Mouse (Mus musculus) lung, postnatal 0 days (tissue): ENCODE measurements around the gene Srf. TPM values are rescaled to one million over a fixed set of nuclear protein-coding genes. Genes with fewer than 3 reads are reported as not detected.

Source experiments
- ATAC-seq: fragments of 200-750 bp; cut with Nextera tagmentation; 2 replicates; pipeline ENCODE4 v1.8.0; 2017; ENCODE audit warnings: moderate library complexity
- DNase-seq: peaks from one replicate; pipeline ENCODE4 v3.0.0-alpha.2; 2016; ENCODE audit warnings: low spot score
- H3K27ac ChIP-seq: fragments of 300-500 bp; sonication (generic); 2 replicates; pipeline ENCODE4 v1.5.1; 2014; ENCODE audit warnings: antibody characterized with exemption, mild to moderate bottlenecking, low read length, mixed read lengths
- H3K27me3 ChIP-seq: fragments of 300-500 bp; sonication (generic); replicated peaks from 2 replicates; pipeline ENCODE4 v1.6.1; 2014; ENCODE audit warnings: low read length, mixed read lengths; ENCODE audit not compliant: insufficient read depth
- H3K36me3 ChIP-seq: fragments of 300-500 bp; sonication (generic); 2 replicates; pipeline ENCODE4 v1.6.1; 2014; ENCODE audit warnings: low read length, mixed read lengths; ENCODE audit not compliant: insufficient read depth
- H3K4me1 ChIP-seq: fragments of 300-500 bp; sonication (generic); 2 replicates; pipeline ENCODE4 v1.6.1; 2014; ENCODE audit warnings: antibody characterized with exemption, low read depth, low read length, mixed read lengths; ENCODE audit not compliant: insufficient read depth
- H3K4me2 ChIP-seq: fragments of 300-500 bp; sonication (generic); replicated peaks from 2 replicates; pipeline ENCODE4 v1.6.1; 2014; ENCODE audit warnings: low read depth, mild to moderate bottlenecking, low read length, moderate library complexity, mixed read lengths
- H3K4me3 ChIP-seq: fragments of 300-500 bp; sonication (generic); 2 replicates; pipeline ENCODE4 v1.5.1; 2014; ENCODE audit warnings: low read depth, low read length
- H3K9ac ChIP-seq: fragments of 300-500 bp; sonication (generic); replicated peaks from 2 replicates; pipeline ENCODE4 v1.6.1; 2014; ENCODE audit warnings: low read depth, mild to moderate bottlenecking
- H3K9me3 ChIP-seq: fragments of 300-500 bp; sonication (generic); 2 replicates; pipeline ENCODE4 v1.6.1; 2016; ENCODE audit warnings: low read length, mixed read lengths
- CTCF ChIP-seq: IDR thresholded peaks from 2 replicates; pipeline ENCODE4 v1.5.1; 2016; ENCODE audit warnings: antibody characterized with exemption, mild to moderate bottlenecking
- EP300 ChIP-seq: IDR thresholded peaks from 2 replicates; pipeline ENCODE4 v1.6.1; 2016; ENCODE audit warnings: antibody characterized with exemption, mild to moderate bottlenecking, control low read depth
- WGBS: fragments of 180-500 bp; shearing (Covaris S2); extraction: QIAGEN DNeasy Blood & Tissue Kit; methylation state at CpG from one replicate; pipeline ENCODE4 v1.1.7; 2014; 5-methylcytosine and 5-hydroxymethylcytosine counted together
- polyA plus RNA-seq: library from polyadenylated mRNA; unstranded; fragments of >200 nt; fragmentation: Nextera tagmentation; extraction: Ambion mirVana; gene quantifications from 2 replicates; pipeline ENCODE4 v1.2.1, GENCODE M21; 2015

Gene Srf
- polyA plus RNA-seq, result 5.1 and 5.6 TPM in 2 replicates

DNA sequence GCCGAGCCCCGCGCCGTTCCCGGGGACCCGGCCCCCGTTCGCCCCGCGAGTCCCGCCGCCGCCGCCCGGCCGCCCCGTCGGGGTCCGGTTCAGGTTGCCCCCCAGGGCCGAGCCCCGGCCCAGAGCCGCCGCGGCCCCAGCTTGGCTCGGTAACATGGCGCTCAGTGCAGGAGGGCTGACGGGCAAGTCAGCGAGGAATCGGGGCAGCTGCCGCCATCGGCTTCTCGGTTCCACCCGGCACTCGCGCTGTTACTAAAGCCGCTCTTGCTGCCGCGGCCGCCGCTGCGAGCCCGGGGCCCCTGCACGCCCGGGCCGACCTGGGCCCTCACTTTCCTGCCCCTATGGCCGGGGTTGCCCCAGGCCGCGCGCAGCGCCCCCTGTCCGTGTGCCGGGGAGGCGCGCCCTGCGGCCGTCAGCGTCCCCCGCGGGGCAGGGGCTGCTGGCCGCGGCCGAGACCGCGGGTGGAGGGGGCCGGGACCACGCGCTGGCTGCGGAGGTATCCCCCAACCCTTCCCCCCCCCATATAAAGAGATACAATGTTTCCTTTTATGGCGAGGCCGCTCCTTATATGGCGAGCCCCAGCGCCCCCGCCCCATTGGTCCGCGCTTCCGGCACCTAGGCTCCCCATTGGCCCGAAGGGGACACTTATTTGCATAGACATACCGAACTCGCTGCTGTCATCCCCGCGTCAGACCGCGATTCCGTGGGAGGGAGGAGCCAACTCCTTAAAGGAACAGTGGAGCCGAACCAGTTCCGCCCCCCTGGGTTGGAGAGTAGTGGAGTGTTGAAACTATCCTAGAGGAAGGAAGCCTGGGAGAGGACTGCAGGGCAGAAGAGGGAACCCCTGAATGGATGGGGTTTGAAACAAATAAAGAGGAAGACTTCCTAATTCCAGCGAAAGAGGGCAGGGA lies at the start of gene Srf:
Gene Srf, minus strand, starts transcription at position 503 of the 911 bp plus-strand sequence.
- H3K36me3 ChIP-seq, result peaks cover 6% of the 10 kb centered on the region; the same call in 1 of the 2 replicates
- peak within 1 kb of the TSS; percentile 96 for H3K27ac ChIP-seq
- H3K27me3 ChIP-seq, result no peaks in the 10 kb centered on the region
- peak; percentile 58 for TF ChIP-seq CTCF
- TF ChIP-seq EP300, result no peak; the same call in 1 of the 2 replicates
- peaks cover 16% of the 10 kb centered on the region for H3K4me1 ChIP-seq
- H3K9ac ChIP-seq, result peak within 1 kb of the TSS; percentile 99
- H3K9me3 ChIP-seq, result no peaks in the 10 kb centered on the region
- DNase-seq (peak; percentile 99), ATAC-seq (peak; percentile 89)
- 1% methylated on average over 70 of the region's 87 CpGs for WGBS
- peak within 1 kb of the TSS; percentile 94 for H3K4me2 ChIP-seq
- H3K4me3 ChIP-seq, result peak within 1 kb of the TSS; percentile 95

DNA sequence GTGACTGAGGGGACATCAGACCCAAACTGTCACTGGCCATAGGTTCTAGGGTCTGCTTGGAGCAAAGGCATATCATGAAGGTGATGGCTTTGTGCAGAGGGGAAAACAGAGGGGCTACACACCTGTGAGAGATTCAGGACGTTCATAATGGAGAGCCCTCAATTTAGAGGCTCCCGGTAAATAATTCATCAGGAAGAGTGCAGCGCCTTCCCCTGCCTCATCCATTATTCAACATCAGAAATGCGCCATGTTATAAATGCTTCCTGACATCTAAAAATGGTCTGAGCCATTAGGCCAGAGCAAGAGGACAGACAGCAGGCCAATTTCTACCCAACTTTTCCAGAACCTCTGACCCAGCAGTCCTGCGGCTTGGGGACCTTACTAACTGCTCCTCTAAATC lies 49.2 kb upstream of the Srf start:
- Histone ChIP-seq H3K4me2 (no peak overlapping the region), H3K9me3 (no peaks in the 10 kb centered on the region), H3K4me1 (peaks cover 5% of the 10 kb centered on the region; the same call in 1 of the 2 replicates), H3K9ac (no peak overlapping the region), H3K36me3 (no peaks in the 10 kb centered on the region), H3K4me3 (no peak overlapping the region), H3K27me3 (no peaks in the 10 kb centered on the region), H3K27ac (0 out of 2 replicates have a peak overlapping the region, but pooled peaks have one; percentile 26)
- TF ChIP-seq EP300 (no peak), CTCF (no peak)
- no peak for ATAC-seq
- 66% methylated on average over 5 of the region's 5 CpGs for WGBS
- no peak for DNase-seq

DNA sequence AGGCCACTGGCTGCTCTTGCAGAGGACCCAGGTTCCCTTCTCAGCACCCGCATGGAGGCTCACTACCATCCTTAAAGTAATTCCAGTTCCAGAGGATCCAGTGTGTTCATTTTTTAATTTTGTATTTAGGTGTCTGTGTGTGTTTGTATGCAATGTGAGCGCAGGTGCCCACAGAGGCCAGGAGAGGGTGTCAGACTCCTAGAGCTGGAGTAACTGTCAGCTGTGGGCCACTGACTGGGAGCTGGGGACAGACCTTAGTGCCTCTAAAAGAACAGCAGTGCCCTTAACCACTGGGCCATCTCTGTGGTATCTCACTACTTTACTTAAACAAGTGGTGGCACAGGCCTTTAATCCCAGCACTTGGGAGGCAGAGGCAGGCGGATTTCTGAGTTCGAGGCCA lies 47.3 kb upstream of the Srf start:
- H3K36me3 ChIP-seq, result no peaks in the 10 kb centered on the region
- H3K27ac ChIP-seq, result no peak overlapping the region
- H3K4me1 ChIP-seq, result peaks cover 5% of the 10 kb centered on the region; the same call in 1 of the 2 replicates
- H3K9me3 ChIP-seq, result no peaks in the 10 kb centered on the region
- H3K9ac ChIP-seq, result no peak overlapping the region
- 96% methylated on average over 3 of the region's 4 CpGs for WGBS
- TF ChIP-seq CTCF (peak; percentile 21; the same call in 1 of the 2 replicates), EP300 (no peak)
- DNase-seq, result no peak
- no peaks in the 10 kb centered on the region for H3K27me3 ChIP-seq
- ATAC-seq, result no peak
- H3K4me2 ChIP-seq, result no peak overlapping the region
- no peak overlapping the region for H3K4me3 ChIP-seq

DNA sequence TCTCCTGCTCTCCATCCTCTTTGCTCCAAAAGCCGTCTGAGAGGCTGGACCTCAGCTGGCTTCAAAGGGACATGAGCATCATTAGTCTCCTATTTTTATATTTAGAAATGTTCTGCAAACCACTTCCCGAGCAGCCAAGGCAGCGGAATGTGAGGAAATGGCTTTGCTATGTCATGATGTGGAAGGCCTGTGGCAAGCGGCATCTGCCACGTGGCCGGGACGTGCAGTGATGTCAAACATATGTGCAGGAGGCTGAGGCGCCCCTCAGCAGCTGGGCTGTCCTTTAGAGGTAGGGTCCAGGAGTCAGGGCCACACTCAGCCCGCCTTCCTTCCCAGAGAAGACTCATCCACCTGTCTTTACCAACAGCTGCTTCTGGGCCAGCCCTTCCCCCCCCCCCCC lies 46.2 kb upstream of the Srf start:
- Histone ChIP-seq H3K36me3 (no peaks in the 10 kb centered on the region), H3K27me3 (no peaks in the 10 kb centered on the region), H3K9me3 (no peaks in the 10 kb centered on the region), H3K4me3 (no peak overlapping the region), H3K27ac (peak overlapping the region; percentile 38; the same call in 1 of the 2 replicates), H3K9ac (no peak overlapping the region), H3K4me2 (no peak overlapping the region), H3K4me1 (peaks cover 5% of the 10 kb centered on the region; the same call in 1 of the 2 replicates)
- ATAC-seq, result peak; percentile 73
- WGBS, result 40% methylated on average over 9 of the region's 9 CpGs
- no peak for TF ChIP-seq EP300
- no peak for TF ChIP-seq CTCF
- peak; percentile 89 for DNase-seq

DNA sequence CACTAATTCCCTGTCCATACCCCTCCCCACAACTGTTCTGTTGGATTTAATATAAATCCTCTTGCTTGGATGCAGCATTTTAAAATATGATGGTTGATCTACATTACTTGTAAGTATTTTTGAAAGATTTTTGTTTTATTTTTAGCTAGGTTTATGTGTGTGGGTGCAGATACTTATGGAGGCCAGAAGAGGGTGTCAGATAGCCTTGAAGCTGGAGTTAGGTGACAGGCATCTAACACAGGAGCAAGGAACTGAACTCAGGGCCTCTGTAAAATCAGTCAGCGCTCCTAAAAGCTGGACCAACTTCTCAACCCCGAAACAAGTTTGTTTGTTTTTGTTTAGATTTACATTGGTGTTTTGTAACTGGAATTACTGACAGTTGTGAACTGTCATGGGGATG lies 44.6 kb upstream of the Srf start:
- Histone ChIP-seq H3K4me1 (peaks cover 4% of the 10 kb centered on the region; the same call in 1 of the 2 replicates), H3K9me3 (no peaks in the 10 kb centered on the region), H3K36me3 (no peaks in the 10 kb centered on the region), H3K4me2 (no peak overlapping the region), H3K27me3 (no peaks in the 10 kb centered on the region), H3K9ac (no peak overlapping the region), H3K4me3 (no peak overlapping the region), H3K27ac (no peak overlapping the region)
- DNase-seq (peak; percentile 58), ATAC-seq (no peak)
- 81% methylated on average over 2 of the region's 2 CpGs for WGBS
- TF ChIP-seq EP300 (no peak), CTCF (peak; percentile 52)

DNA sequence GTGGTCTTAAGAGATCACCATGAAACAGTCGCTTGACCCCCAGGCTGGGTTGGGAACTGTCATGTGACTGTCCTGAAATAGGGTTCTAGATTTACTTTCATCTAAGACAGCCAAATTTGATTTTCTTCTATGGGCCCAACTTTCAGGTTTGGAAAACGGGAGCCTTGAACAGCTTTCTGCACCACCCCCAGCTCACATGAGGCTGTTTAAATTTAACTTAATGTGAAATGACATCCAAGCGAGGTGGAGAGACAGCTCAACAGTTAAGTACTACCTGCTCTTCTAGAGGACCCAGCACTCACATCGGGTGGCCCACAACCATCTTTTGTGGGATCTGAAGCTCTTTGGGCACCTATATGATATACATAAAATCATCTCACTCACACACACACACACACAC lies 43.0 kb upstream of the Srf start:
- Histone ChIP-seq H3K4me3 (no peak overlapping the region), H3K9me3 (no peaks in the 10 kb centered on the region), H3K4me2 (no peak overlapping the region), H3K9ac (no peak overlapping the region), H3K27me3 (no peaks in the 10 kb centered on the region), H3K36me3 (no peaks in the 10 kb centered on the region), H3K27ac (no peak overlapping the region), H3K4me1 (no peaks in the 10 kb centered on the region)
- no peak for DNase-seq
- TF ChIP-seq EP300, result no peak
- TF ChIP-seq CTCF, result no peak
- ATAC-seq, result no peak
- WGBS, result 85% methylated on average over 4 of the region's 4 CpGs
